Mouse (Mus musculus) CH12F3 (cell line): ENCODE measurements around the gene Snu13.

Experiments
- in situ Hi-C: fragments of 300-500 bp; cut with MboI; formaldehyde crosslinking; loops from 2 replicates; pipeline ENCODE4 v1.14.3; 2020; ENCODE audit warnings: low sequenced_read_pairs

Snu13 gene

DNA sequence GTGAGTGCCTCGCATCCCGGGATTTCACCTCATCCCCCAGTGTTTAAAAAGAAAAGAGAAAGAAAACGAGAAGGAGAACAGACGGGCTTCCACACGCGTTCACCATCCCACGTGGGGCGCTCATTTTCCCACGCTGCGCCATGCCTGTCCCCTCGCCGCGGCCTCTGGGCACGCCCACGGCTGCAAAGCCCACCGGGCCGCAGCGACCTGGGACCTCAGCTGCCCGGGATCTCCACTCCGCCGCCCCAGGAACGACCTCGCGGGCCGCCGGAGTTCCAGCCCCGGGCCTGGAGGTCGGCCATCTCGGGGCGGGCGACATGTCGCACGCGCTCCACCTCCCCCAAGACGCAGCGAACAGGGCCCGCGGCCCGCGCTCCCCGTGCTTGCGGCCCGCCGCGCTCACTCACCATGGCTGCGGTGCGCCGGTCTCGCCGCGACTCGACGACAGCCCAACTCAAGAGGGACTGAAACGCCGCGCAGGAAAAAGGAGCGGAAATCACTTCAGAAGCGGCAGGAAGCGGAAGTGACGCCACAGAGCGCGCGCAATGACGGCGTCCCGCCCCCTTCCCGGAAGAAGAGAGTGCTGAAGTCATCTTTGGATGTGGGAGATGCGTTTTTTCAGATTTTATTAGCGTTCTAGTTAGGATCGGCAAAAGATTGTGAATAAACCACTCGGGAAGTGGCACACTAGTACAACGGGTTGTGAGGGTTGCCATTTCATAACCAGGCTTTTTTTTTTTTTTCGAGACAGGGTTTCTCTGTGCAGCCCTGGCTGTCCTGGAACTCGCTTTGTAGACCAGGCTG is at the start of gene Snu13:
TSS of gene Snu13 (minus strand) at position 519 of the 804 bp plus-strand sequence.
- in situ Hi-C loops, result no loop called here

DNA sequence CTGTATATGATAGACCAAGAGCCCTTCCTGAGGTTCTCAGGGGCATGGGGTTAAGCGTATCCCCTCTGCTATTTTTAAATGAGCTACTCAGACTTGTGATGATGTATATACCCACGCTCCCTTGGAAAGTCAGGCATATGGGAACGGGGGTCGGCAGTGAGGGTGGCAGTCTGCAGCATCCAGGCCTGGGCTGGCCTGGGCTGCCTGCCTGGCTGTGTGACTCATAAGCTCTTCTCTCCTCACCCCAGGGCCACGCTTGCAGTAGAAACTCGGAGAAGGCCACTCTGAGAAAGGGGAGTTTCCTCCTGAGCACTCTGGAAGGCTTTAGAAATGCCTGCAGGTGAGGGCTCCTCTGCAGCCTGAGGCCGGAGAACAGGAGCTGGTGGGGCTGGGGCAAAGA is 43.7 kb upstream of the Snu13 start:
- in situ Hi-C loops, result no loop called here

DNA sequence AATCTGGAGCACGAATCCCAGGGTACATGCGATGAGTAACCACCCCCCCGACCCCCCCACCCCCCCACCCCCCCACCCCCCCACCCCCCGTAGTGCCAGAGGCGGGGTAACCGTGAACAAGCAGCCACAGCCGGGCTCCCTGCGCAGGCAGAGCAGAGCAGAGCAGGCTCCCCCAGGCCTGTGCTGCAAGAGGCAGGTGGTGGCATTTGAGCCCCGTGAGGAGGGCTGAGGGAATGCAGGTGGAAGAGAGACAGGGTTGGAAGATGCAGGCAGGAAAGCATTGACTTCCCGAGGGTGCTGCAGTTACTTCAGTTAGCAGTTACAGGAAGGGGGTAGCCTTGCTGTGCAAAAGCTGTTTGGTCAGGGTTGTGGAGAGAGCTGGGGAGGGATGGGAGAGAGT is 39.9 kb upstream of the Snu13 start:
- in situ Hi-C loops, result no loop called here

DNA sequence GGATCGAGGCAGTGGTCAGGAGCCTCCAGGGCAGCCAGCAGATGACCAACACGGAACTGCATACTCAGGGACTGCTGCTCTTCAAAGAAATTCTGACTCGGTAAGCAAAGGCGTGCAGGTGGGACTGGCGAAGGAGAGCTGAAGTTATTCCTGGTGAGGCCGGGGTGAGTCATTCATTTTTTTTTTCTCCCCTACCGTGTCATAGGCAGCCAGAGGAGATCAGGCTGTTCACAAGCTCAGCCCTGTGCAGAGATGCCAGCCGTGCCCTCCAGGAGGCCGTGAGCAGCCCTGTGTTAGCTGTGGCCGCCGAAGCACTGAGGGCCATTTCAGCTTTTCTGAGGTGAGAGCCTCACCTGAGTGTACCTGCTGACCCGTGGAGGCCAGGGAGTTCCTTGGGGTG is 38.7 kb upstream of the Snu13 start:
- in situ Hi-C loops, result no loop called here

DNA sequence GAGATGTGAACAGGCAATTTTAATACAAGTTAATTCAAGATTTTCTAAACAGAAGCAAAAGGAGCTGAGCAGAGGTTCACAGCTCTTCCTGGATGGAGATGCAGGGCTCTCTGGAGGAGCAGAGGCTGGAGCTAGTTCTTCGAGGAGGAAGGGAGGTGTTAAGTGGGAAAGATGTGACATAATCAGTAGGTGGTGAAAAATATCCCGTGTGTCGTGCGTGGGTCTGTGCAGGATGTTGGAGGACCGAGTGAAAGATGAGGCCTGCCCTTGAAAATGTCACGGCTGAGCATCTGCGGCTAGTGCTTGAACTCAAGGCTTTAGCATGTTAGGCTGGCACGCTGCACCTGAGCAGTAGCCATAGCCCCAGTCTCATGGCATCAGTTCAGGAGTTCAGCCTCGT is 38.2 kb upstream of the Snu13 start:
- in situ Hi-C loops, result no loop called here

DNA sequence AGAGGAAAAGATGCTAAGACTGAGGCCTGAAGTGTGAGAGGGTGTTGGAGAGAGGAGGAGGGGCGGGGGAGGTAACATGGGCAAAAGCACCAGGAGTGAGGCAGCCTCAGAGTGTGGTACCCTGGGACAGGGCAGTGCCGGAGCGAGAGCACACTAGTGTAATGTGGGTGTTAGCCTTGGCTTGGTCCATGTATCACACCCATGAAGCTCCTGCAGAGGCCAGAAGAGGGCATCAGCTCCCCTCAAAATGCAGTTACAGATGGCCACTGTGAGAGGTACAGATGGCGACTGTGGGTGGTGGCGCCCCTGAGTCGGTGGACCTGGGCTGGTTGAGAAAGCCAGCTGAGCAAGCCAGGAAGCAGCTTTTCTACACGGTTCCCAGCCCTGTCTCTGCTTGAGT is 33.8 kb upstream of the Snu13 start:
- in situ Hi-C loops, result no loop called here

DNA sequence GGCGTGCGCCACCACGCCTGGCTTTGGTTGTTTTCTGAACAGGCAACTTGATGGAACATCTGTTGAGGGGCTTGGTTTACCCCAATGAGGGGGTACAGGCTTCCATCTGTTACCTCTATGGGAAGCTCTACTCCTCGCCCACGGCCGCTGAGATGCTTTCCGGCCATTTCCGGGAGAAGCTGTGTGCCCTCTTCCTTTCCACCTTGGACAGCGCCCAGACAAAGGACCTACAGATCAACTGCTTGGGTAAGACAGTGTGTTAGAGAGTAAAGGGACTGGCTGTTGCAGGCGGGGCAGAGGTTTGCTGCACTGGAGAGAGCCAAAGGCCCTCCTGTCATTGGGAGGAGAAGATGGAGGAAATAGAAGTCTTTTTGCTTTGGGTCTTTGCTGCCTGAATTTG is 32.5 kb upstream of the Snu13 start:
- in situ Hi-C loops, result no loop called here

DNA sequence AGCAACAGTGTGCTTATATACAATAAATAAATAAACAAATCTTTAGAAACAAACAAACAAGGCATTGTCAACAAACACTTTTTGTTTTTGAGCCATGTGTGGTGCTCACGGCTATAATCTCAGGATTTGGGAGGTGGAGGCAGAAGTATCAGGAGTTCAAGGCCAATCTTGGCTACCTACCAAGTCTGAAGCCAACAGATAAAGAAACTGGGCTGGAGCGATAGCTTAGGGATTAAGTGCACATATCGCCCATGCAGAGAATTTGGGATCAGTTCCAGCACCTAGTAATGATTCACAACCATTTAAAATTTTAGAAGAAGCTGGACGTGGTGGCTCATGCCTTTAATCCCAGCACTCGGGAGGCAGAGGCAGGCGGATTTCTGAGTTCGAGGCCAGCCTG is 26.1 kb upstream of the Snu13 start:
- in situ Hi-C loops, result no loop called here

DNA sequence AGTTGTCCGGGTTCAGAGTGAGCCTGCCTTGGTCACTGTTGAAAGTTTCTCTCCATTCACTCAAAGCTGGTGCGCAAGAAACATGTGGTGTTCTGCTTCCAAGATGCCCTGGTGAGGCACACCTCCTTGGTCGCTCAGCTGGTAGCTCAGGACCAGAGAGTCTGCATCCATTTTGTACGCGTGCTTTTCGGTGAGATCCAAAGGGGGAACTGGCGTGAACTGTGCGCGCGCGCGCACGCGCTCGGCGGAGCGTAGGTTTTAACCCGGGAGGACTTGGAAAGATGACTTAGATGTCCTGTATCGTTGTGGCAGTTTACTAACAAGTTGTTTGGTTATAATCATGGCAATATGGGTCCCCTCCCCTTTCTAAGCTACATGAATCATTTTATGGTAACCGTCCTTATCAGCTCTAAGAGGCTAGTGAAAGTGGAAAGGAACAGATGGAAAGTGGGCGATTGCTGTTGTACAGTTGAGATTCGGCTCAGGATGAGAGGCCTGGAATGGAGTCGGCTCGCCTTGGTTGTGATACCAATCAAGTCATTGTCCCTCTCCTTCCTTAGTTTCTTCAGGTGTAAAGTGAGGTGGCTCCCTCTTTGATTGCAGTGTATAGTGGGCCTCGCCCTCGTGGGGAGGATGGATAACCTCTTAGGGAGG is 24.5 kb upstream of the Snu13 start:
- in situ Hi-C loops, result no loop called here

DNA sequence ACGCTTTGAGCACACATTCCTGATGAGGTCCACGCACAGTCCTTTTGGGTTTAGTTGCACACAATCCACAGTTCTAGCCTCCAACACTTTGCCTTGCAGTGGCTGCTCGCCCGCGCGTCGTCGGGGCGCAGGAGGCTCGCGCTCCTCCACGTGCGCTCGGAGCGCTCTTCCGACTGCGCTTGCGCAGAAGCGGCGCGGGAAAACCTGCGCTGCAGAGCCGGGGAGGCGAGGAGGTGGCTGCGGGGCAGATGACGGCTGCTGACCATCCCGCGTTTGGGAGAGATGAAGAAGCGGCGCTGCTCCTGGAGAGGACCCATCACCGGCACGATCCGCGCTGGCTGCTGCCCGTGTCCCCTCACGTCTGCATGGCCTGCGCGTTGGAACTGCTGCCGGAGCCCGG is 22.5 kb upstream of the Snu13 start, which contains the start of gene Mei1:
TSS of gene Mei1 (plus strand) at position 99 of the 400 bp plus-strand sequence.
- in situ Hi-C loops, result no loop called here

DNA sequence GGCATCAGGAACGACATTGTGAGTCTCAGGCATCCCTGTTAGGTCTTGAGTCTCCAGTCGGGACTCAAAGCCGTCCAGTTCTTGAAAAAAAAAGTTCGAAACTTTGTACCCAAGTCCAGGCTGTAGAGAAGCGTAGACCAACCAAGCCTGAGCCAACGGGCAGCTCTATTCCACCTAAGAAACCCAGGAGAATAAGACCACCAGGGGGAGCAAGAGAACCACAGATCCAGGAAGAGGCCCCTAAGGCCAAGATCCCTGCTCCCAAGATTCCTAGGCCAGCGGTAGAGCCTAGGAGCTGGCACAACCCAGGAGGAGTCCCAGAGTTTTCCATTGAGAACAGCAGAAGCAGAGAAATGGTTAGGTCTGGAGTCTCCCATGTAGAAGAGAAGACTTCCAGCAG is 18.1 kb upstream of the Snu13 start:
- in situ Hi-C loops, result no loop called here

DNA sequence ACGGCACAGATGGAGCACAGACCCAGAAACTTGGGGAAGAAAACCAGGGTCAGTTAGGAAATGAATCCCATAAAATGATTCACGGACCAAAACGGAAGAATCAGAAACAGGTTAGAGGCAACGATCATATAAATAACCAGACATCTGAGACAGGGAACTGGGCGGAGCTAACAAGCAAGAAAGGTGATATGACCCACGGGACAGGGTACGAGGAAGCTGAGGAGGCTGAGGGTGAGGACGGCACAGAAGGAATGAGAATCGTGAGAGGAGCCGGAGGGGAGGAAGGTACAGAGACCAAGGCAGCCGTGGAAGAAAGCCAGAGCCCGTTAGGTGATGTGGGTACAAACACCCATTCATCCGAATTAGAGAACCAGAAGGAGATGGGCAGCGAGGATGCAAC is 16.5 kb upstream of the Snu13 start:
- in situ Hi-C loops, result no loop called here

DNA sequence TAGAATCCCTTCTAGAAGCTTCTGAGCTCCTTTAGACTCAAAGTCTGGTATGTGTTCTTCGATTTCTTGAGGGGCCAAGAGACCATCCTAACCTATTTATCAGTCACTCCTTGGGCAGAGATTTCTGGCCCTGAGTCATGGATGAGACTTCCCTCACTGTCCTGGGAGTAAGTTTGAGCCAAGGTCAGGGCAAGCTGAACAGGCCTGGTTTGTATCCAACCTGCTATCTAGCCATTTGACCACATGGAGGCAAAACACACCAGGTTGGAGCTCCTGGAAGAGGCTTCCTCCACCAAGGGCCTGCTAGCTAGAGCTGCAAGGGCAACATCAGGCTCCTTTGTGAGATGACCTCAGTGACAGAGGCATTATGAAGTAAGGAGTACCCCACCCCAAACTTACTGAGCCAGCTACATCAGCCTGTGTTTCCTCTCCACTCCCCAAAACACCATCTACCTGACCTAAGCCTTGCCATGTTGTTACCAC is 11.4 kb upstream of the Snu13 start, which contains the start of gene 4930407I10Rik:
TSS of gene 4930407I10Rik (plus strand) at position 433 of the 483 bp plus-strand sequence.
- in situ Hi-C loops, result no loop called here

DNA sequence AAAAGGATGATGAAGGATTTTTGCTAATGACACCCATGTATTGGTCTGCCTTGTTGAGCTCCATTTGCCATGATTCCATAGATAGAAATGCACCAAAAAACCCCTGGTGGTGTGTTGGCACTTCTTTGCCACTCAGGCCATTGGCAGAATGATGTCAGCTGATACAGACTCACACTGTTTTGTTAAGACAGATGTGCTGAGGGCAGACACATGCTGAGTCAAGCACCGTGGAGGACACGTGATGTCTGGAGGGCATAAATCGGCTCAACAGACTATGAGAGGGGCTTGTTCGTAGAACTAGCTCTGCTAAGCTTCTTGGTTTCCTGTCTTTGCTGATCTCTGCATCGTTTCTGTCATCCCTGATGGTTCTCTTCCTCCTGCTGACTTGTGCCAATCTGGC is 5.1 kb upstream of the Snu13 start:
- in situ Hi-C loops, result no loop called here

DNA sequence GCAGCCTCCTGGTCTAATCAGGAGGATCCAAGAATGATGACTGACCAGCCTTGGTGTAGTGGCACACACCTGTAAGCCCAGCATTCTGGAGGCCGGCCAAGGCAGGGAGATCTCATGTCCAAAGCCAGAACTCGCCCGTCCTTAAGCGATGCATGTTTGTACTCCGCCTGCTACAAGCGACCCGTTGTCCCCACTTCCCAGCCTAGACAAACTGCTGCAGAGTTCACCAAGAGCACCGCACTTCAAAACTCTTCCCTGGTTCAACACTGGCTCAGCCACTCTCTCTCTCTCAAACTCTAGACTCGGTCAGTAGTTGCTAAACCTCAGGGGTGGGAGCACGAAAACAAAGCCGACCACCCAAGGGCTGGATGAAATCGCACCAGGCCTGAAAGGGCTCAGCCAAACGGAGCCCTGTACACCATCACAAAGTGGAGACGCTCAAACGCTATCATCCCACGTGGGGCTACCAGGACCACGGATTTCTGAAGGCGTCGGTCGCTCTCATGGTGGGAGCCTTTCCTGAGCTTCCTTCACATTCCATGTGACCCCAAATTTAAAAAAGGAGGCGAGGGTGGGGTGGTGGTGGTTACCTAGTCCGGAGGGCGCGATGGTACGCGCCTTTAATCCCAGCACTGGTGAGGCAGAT is 1.0 kb downstream of the Snu13 start:
- in situ Hi-C loops, result no loop called here

DNA sequence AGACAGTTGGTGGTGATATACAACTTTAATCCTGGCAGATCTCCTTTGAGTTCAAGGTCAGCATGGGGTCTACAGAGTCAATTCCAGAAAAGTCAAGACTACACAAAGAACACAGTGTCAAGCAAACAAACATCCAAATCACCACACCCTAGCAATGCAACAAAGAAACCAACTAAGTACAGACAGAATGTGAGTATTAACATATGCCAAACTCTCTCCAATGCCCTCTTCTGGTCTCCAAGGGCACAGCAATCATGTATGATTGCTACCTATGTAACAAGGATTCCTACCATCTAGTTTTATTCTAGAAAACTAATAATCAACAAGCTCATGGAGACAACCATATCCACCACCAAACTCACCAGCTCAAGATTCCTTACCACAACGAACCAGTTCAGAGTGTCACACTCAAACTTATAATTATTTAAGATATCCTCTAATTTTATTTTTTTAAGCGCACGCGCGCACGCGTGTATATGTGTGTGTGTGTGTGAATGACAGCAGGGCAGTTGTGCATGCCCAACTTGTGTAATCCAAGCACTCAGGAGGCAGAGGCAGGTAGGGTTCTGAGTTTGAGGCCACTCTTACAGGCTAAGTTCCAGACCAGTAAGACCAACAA is 3.1 kb downstream of the Snu13 start:
- in situ Hi-C loops, result no loop called here

DNA sequence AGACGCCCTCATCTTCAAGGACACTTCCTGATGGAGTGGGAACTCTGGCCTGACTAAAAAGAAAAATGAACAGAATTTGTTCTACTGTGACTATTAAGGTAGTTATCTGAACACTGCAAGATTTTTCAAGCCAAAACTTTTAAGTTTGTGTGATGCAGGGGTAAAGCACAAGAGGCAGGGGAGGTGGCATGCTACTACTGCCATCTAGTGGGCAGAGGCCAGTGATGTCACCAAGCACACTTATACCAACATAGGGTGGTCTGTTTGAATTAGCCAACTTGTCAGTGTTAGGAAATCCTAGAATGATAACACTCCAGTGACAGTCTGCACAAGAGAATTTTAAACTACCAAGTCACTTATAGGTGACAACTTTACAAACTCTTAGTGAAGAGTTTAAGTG is 6.7 kb downstream of the Snu13 start:
- in situ Hi-C loops, result no loop called here

DNA sequence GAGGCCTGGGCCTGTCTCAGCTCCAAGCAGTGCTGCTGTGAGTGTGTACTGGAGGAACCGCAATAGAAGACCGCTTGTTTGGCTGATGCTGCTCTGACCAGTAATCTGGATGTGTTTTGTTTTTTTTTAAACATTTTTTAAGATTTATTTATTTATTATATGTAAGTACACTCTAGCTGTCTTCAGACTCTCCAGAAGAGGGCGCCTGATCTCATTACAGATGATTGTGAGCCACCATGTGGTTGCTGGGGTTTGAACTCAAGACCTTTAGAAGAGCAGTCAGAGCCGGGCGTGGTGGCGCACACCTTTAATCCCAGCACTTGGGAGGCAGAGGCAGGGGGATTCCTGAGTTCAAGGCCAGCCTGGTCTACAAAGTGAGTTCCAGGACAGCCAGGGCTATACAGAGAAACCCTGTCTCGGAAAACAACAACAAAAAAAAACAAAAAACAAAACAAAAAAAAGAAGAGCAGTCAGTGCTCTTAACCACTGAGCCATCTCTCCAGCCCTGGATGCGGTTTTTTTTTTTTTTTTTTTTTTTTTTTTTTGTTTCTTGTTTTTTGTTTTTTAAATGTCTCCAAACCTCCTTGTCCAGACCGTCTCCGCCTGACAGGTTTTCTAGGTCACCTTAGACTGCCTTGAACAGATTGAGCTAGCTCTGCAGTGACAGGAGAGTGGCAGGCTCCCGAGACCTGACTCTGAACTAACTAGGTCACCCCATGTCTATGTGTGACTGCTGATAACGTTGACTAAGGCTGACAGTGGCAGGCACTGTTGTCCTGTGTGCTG is 11.3 kb downstream of the Snu13 start:
- in situ Hi-C loops, result no loop called here

DNA sequence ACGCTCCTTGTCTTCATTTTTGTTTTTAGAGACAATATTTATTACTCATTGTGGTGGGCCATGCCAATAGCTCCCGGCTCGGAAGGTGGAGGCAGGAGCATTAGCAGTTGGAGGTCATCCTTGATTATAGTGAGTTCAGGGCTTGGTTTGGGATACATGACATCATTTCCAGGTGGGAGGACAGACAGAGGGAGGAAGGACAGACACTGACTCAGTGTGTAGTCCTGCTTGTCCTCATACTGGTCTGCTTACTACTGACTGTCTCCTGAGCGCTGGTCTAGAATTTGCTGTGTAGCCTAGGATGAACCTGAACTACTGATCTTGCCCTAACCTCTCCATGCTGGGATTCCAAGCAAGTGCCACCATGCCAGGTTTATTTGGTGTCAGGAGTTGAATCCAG is 13.6 kb downstream of the Snu13 start, which contains the start of gene Desi1:
TSS of gene Desi1 (minus strand) at position 101 of the 400 bp plus-strand sequence.
- in situ Hi-C loops, result no loop called here

DNA sequence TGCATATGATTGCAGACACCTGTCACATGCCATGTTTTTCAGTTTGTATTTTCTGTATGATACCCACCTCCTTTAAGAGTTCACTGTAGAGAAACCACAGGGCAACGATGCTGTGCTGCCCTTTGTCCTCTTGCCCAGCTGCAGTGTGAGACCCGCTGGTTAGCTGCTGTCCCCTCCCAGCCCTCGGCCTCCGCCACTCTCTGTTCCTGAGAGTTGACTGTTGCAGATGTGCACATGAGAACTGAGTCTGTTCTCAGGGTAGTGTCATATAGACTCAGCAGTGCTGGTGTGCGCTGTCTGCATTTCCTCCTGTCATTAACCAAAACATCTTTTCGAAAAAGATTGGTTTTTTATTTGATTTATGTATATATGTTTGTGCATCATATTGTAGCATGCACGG is 15.0 kb downstream of the Snu13 start:
- in situ Hi-C loops, result no loop called here
